24 mouse cellular contexts compared by ENCODE assay signal in genomic region chr7:25645074-25645473, GRCm38 (mm10). TPM values are rescaled to one million over a fixed set of nuclear protein-coding genes. Genes with fewer than 3 reads are reported as not detected.
DNase-seq lines count a peak whose midpoint lies in the region; ATAC-seq and TF ChIP-seq lines count a peak whose summit lies in the region.
"Had no signal": no experiment of that assay in that cellular context is flagged by ENCODE, and none has a peak within 500 bp of the region (broad histone marks: within the 10 kb centered on the region; RNA-seq: fewer than 3 reads in every experiment).

No protein-coding gene starts in this region.

- H3K4me2 ChIP-seq in kidney, postnatal 0 days (ENCODE audit: low read length), result no peak overlapping the region
- no peak overlapping the region for H3K4me2 ChIP-seq in forebrain, embryonic 16.5 days (ENCODE audit: low read length)
- H3K4me2 ChIP-seq: liver, embryonic 12.5 days; lung, embryonic 15.5 days had no signal

- no peak overlapping the region for H3K9ac ChIP-seq in kidney, postnatal 0 days (ENCODE audit: low read depth, low read length)
- H3K9ac ChIP-seq in forebrain, embryonic 16.5 days (replicated peaks; ENCODE audit: low read depth, low read length), result no peak overlapping the region
- H3K9ac ChIP-seq: forebrain, postnatal 0 days; liver, embryonic 12.5 days; lung, embryonic 15.5 days had no signal

- WGBS in thymus, adult 2 months, result 41% methylated on average over 14 of the region's 14 CpGs
- 34% methylated on average over 14 of the region's 14 CpGs for WGBS in kidney, postnatal 0 days
- 31% methylated on average over 14 of the region's 14 CpGs for WGBS in forebrain, embryonic 16.5 days
- 56% methylated on average over 14 of the region's 14 CpGs for WGBS in embryonic facial prominence, embryonic 10.5 days

- ATAC-seq in granulocyte monocyte progenitor cell, adult 5-6 weeks (replicated peaks; ENCODE audit: poor library complexity, severe bottlenecking), result peak; percentile 51
- peak; percentile 72 for ATAC-seq in kidney, postnatal 0 days (replicated peaks; ENCODE audit: low FRiP score, low read depth)
- no peak for ATAC-seq in forebrain, embryonic 16.5 days
- ATAC-seq: forebrain, postnatal 0 days; hindbrain, embryonic 16.5 days; liver, embryonic 12.5 days had no signal

- no peaks in the 10 kb centered on the region for H3K27me3 ChIP-seq in thymus, adult 2 months (ENCODE audit: control insufficient read depth, insufficient read depth, low read length)
- H3K27me3 ChIP-seq in kidney, postnatal 0 days (ENCODE audit: insufficient read depth, low read length), result no peaks in the 10 kb centered on the region
- H3K27me3 ChIP-seq in forebrain, embryonic 16.5 days (replicated peaks; ENCODE audit: control insufficient read depth, insufficient read depth, low read length), result no peaks in the 10 kb centered on the region
- no peaks in the 10 kb centered on the region for H3K27me3 ChIP-seq in embryonic facial prominence, embryonic 10.5 days (replicated peaks; ENCODE audit: low read depth, poor library complexity, severe bottlenecking)
- H3K27me3 ChIP-seq: liver, embryonic 12.5 days; lung, embryonic 15.5 days had no signal

- no peak for TF ChIP-seq POLR2A in thymus, adult 2 months (IDR thresholded peaks at IDR 0.05; ENCODE audit: control insufficient read depth, extremely low read depth, insufficient read depth, low read length, poor library complexity)

- no peaks in the 10 kb centered on the region for H3K9me3 ChIP-seq in kidney, postnatal 0 days (replicated peaks; ENCODE audit: low read length)
- H3K9me3 ChIP-seq in forebrain, embryonic 16.5 days (ENCODE audit: control insufficient read depth, low read length), result no peaks in the 10 kb centered on the region
- H3K9me3 ChIP-seq in embryonic facial prominence, embryonic 10.5 days, result no peaks in the 10 kb centered on the region
- H3K9me3 ChIP-seq: lung, embryonic 15.5 days had no signal

- DNase-seq in thymus, adult 2 months, result peak; percentile 35
- no peak for DNase-seq in thymus, adult 18-20 months
- DNase-seq in kidney, postnatal 0 days (ENCODE audit: low spot score), result no peak
- peak; percentile 37 to 49 for DNase-seq in thymus, postnatal 36 days
- no peak for DNase-seq in adrenal gland, postnatal 10 days
- DNase-seq in embryonic facial prominence, embryonic 10.5 days (ENCODE audit: low spot score), result no peak
- DNase-seq: cerebellum, adult 8-10 months; forebrain, postnatal 0 days; gastrocnemius, adult 2 months; heart, postnatal 10 days; left cerebral cortex, postnatal 4 days; right cerebral cortex, adult 18-20 months had no signal

- no peaks in the 10 kb centered on the region for H3K36me3 ChIP-seq in thymus, adult 2 months (ENCODE audit: control insufficient read depth, insufficient read depth, low read length)
- H3K36me3 ChIP-seq in kidney, postnatal 0 days (ENCODE audit: insufficient read depth, low read length), result no peaks in the 10 kb centered on the region
- peaks cover 3% of the 10 kb centered on the region; the same call in 1 of the 2 replicates for H3K36me3 ChIP-seq in forebrain, embryonic 16.5 days (ENCODE audit: control insufficient read depth, insufficient read depth)
- peaks cover 18% of the 10 kb centered on the region for H3K36me3 ChIP-seq in embryonic facial prominence, embryonic 10.5 days (replicated peaks)
- H3K36me3 ChIP-seq: lung, embryonic 15.5 days had no signal

- TF ChIP-seq CTCF in thymus, adult 2 months (IDR thresholded peaks at IDR 0.05; ENCODE audit: borderline replicate concordance, control insufficient read depth, extremely low read depth, insufficient read depth, low read length, poor library complexity), result no peak
- no peak for TF ChIP-seq CTCF in kidney, postnatal 0 days (IDR thresholded peaks at IDR 0.05; ENCODE audit: low read depth)

- H3K4me1 ChIP-seq in thymus, adult 2 months (replicated peaks; ENCODE audit: control insufficient read depth, insufficient read depth, low read length), result peaks cover 60% of the 10 kb centered on the region
- H3K4me1 ChIP-seq in kidney, postnatal 0 days (replicated peaks; ENCODE audit: insufficient read depth, low read length), result no peaks in the 10 kb centered on the region
- no peaks in the 10 kb centered on the region for H3K4me1 ChIP-seq in forebrain, embryonic 16.5 days (replicated peaks; ENCODE audit: control insufficient read depth, insufficient read depth, low read length)
- H3K4me1 ChIP-seq in embryonic facial prominence, embryonic 10.5 days, result peaks cover 11% of the 10 kb centered on the region
- H3K4me1 ChIP-seq: lung, embryonic 15.5 days had no signal

- H3K4me3 ChIP-seq in thymus, adult 2 months (ENCODE audit: control insufficient read depth, insufficient read depth, low read length), result no peak overlapping the region
- H3K4me3 ChIP-seq in kidney, postnatal 0 days (replicated peaks; ENCODE audit: low read depth, low read length), result no peak overlapping the region
- no peak overlapping the region for H3K4me3 ChIP-seq in forebrain, embryonic 16.5 days (replicated peaks; ENCODE audit: low read length)
- no peak overlapping the region for H3K4me3 ChIP-seq in embryonic facial prominence, embryonic 10.5 days
- H3K4me3 ChIP-seq: gastrocnemius, adult 2 months; liver, embryonic 12.5 days; lung, embryonic 15.5 days had no signal

- H3K27ac ChIP-seq in thymus, adult 2 months (ENCODE audit: control insufficient read depth, insufficient read depth, low read length), result no peak overlapping the region
- no peak overlapping the region for H3K27ac ChIP-seq in kidney, postnatal 0 days
- no peak overlapping the region for H3K27ac ChIP-seq in forebrain, embryonic 16.5 days (ENCODE audit: low read length)
- no peak overlapping the region for H3K27ac ChIP-seq in embryonic facial prominence, embryonic 10.5 days (replicated peaks)
- H3K27ac ChIP-seq: gastrocnemius, adult 2 months; liver, embryonic 12.5 days; lung, embryonic 15.5 days had no signal

RNA-seq across cellular contexts. Expression of gene Bckdha, which starts 13.7 kb away (rescaled TPM):
- 166 and 181 TPM in 2 replicates for polyA plus RNA-seq in thymus, adult 2 months (2012; rRNA removed)
- total RNA-seq in granulocyte monocyte progenitor cell, adult 5-6 weeks (2014; fragmentation: Nextera tagmentation), result 42.3 and 76.3 TPM in 2 replicates
- total RNA-seq in granulocyte monocyte progenitor cell, adult 5-6 weeks (2017), result 59.8 and 64.6 TPM in 2 replicates
- 90.1 and 96.3 TPM in 2 replicates for polyA plus RNA-seq in kidney, postnatal 0 days (2015; fragmentation: Nextera tagmentation; extraction: Ambion mirVana)
- polyA plus RNA-seq in forebrain, embryonic 16.5 days (2015; fragmentation: Nextera tagmentation; extraction: Ambion mirVana), result 57.7 and 61.9 TPM in 2 replicates
- total RNA-seq in adrenal gland, postnatal 10 days (2021), result 100 to 1,000 TPM; 251 to 252 TPM
- 54.9 and 59.2 TPM in 2 replicates for polyA plus RNA-seq in embryonic facial prominence, embryonic 10.5 days (2016; fragmentation: Nextera tagmentation; extraction: Ambion mirVana)

RNA-seq across cellular contexts. Expression of gene Exosc5, which starts 13.9 kb away (rescaled TPM):
- 141 and 146 TPM in 2 replicates for polyA plus RNA-seq in thymus, adult 2 months (2012; rRNA removed)
- total RNA-seq in granulocyte monocyte progenitor cell, adult 5-6 weeks (2014; fragmentation: Nextera tagmentation), result 84.1 and 154 TPM in 2 replicates
- total RNA-seq in granulocyte monocyte progenitor cell, adult 5-6 weeks (2017), result 73.1 and 81.3 TPM in 2 replicates
- polyA plus RNA-seq in kidney, postnatal 0 days (2015; fragmentation: Nextera tagmentation; extraction: Ambion mirVana), result 76.8 and 78.6 TPM in 2 replicates
- 46.5 and 48.3 TPM in 2 replicates for polyA plus RNA-seq in forebrain, embryonic 16.5 days (2015; fragmentation: Nextera tagmentation; extraction: Ambion mirVana)
- 10 to 100 TPM; 45.3 to 50.6 TPM for total RNA-seq in adrenal gland, postnatal 10 days (2021)
- polyA plus RNA-seq in embryonic facial prominence, embryonic 10.5 days (2016; fragmentation: Nextera tagmentation; extraction: Ambion mirVana), result 93.5 and 101 TPM in 2 replicates

RNA-seq across cellular contexts. Expression of gene B3gnt8, which starts 18.6 kb away (rescaled TPM):
- polyA plus RNA-seq in thymus, adult 2 months (2012; rRNA removed), result 28.7 and 32.8 TPM in 2 replicates
- total RNA-seq in granulocyte monocyte progenitor cell, adult 5-6 weeks (2014; fragmentation: Nextera tagmentation), result 18.7 and 26.1 TPM in 2 replicates
- total RNA-seq in granulocyte monocyte progenitor cell, adult 5-6 weeks (2017), result 14.6 and 22.9 TPM in 2 replicates
- 9.3 and 11.4 TPM in 2 replicates for polyA plus RNA-seq in kidney, postnatal 0 days (2015; fragmentation: Nextera tagmentation; extraction: Ambion mirVana)
- 0.44 and 0.92 TPM in 2 replicates for polyA plus RNA-seq in forebrain, embryonic 16.5 days (2015; fragmentation: Nextera tagmentation; extraction: Ambion mirVana)
- 1 to 10 TPM; 4.0 TPM for total RNA-seq in adrenal gland, postnatal 10 days (2021)
- polyA plus RNA-seq in embryonic facial prominence, embryonic 10.5 days (2016; fragmentation: Nextera tagmentation; extraction: Ambion mirVana), result 0.99 and 1.3 TPM in 2 replicates

RNA-seq across cellular contexts. Expression of gene Dmac2, which starts 25.9 kb away (rescaled TPM):
- polyA plus RNA-seq in thymus, adult 2 months (2012; rRNA removed), result 80.2 and 86.2 TPM in 2 replicates
- total RNA-seq in granulocyte monocyte progenitor cell, adult 5-6 weeks (2014; fragmentation: Nextera tagmentation), result 36.0 and 41.9 TPM in 2 replicates
- 35.6 and 39.0 TPM in 2 replicates for total RNA-seq in granulocyte monocyte progenitor cell, adult 5-6 weeks (2017)
- 68.6 and 68.9 TPM in 2 replicates for polyA plus RNA-seq in kidney, postnatal 0 days (2015; fragmentation: Nextera tagmentation; extraction: Ambion mirVana)
- polyA plus RNA-seq in forebrain, embryonic 16.5 days (2015; fragmentation: Nextera tagmentation; extraction: Ambion mirVana), result 36.0 and 38.8 TPM in 2 replicates
- 10 to 100 TPM; 36.2 to 51.7 TPM for total RNA-seq in adrenal gland, postnatal 10 days (2021)
- 31.6 and 34.8 TPM in 2 replicates for polyA plus RNA-seq in embryonic facial prominence, embryonic 10.5 days (2016; fragmentation: Nextera tagmentation; extraction: Ambion mirVana)

RNA-seq across cellular contexts. Expression of gene Erich4, which starts 29.4 kb away (rescaled TPM):
- not detected in 2 replicates for polyA plus RNA-seq in thymus, adult 2 months (2012; rRNA removed)
- not detected in 2 replicates for total RNA-seq in granulocyte monocyte progenitor cell, adult 5-6 weeks (2014; fragmentation: Nextera tagmentation)
- not detected in 2 replicates for total RNA-seq in granulocyte monocyte progenitor cell, adult 5-6 weeks (2017)
- polyA plus RNA-seq in kidney, postnatal 0 days (2015; fragmentation: Nextera tagmentation; extraction: Ambion mirVana), result 10.1 and 11.2 TPM in 2 replicates
- 0.39 TPM in 1 of 2 replicates, not detected in the other for polyA plus RNA-seq in forebrain, embryonic 16.5 days (2015; fragmentation: Nextera tagmentation; extraction: Ambion mirVana)
- total RNA-seq in adrenal gland, postnatal 10 days (2021), result not detected
- not detected in 2 replicates for polyA plus RNA-seq in embryonic facial prominence, embryonic 10.5 days (2016; fragmentation: Nextera tagmentation; extraction: Ambion mirVana)
- total RNA-seq: adrenal gland, adult 18-20 months; forebrain, postnatal 0 days; gastrocnemius, adult 2 months; heart, postnatal 10 days; left cerebral cortex, postnatal 4 days; megakaryocyte-erythroid progenitor cell, adult 5-6 weeks; monocyte, adult 5-6 weeks had no signal
- polyA plus RNA-seq: C2C12; forebrain, postnatal 0 days; hindbrain, embryonic 16.5 days; lung, embryonic 15.5 days; neural tube, embryonic 14.5 days; spleen, adult 2 months; testis, adult 2 months had no signal

Comparison
In these comparisons a context has a peak if more than half of its experiments do, and no peak if none do; other contexts are left out.
1. DNase-seq: peak in thymus, adult 2 months (single experiment) and thymus, postnatal 36 days (2 of 2); none in thymus, adult 18-20 months (0 of 2), kidney, postnatal 0 days (single experiment), adrenal gland, postnatal 10 days (single experiment) and embryonic facial prominence, embryonic 10.5 days (single experiment).